Mouse (Mus musculus) left cerebral cortex, adult 8-10 months (tissue): ENCODE measurements around the gene Atp5d. TPM values are rescaled to one million over a fixed set of nuclear protein-coding genes. Genes with fewer than 3 reads are reported as not detected.
"Not testable (repeated sequence)": the region's sequence is repeated elsewhere in the genome, so short reads cannot be mapped to it uniquely, and the experiment has no call there.

Experiments
- DNase-seq, 2 experiments: peaks; one replicate each; pipeline ENCODE4 v3.0.0; 2022; ENCODE audit warnings: low spot score in 2 of 2
- total RNA-seq, 4 experiments: library from RNA; stranded (reverse); gene quantifications; 2 replicates each; pipeline ENCODE4 v1.2.4; 2022

The Atp5d gene
- total RNA-seq, 4 experiments from 2014 or later, result 306 to 342 (median 330) TPM

DNA sequence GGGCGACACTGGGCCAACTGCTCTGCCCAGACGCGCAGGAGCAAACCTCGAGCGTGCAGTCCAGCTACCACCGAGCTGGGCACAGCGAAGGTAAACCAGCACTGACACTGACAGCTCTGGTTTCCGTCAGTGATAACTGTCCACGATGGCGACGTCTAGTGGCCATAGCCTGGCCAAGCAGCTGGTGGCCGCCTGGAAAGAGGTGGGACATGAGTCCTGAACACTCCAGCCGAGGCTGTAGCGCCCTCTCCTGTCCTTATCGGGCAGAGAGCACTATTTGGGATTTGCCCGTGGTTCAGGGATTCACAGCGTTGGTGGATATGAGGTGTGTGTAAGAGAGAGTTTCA lies 26.5 kb downstream of the Atp5d start:
- peak; percentile 95 for DNase-seq

GRCm38 (mm10) chr10:80165392-80166128 lies 27.1 kb downstream of the Atp5d start, which contains the start of gene Cirbp:
Gene Cirbp (plus strand): TSS chr10:80165985.
- peak in 1 of 2 experiments; percentile 71 for DNase-seq

- DNase-seq, result not testable (repeated sequence)
Observed at GRCm38 (mm10) chr10:80166136-80166535, 27.7 kb downstream of the Atp5d start.

- DNase-seq, result peak; percentile 97 to 98
Observed at GRCm38 (mm10) chr10:80167460-80168037, 29.1 kb downstream of the Atp5d start.

DNA sequence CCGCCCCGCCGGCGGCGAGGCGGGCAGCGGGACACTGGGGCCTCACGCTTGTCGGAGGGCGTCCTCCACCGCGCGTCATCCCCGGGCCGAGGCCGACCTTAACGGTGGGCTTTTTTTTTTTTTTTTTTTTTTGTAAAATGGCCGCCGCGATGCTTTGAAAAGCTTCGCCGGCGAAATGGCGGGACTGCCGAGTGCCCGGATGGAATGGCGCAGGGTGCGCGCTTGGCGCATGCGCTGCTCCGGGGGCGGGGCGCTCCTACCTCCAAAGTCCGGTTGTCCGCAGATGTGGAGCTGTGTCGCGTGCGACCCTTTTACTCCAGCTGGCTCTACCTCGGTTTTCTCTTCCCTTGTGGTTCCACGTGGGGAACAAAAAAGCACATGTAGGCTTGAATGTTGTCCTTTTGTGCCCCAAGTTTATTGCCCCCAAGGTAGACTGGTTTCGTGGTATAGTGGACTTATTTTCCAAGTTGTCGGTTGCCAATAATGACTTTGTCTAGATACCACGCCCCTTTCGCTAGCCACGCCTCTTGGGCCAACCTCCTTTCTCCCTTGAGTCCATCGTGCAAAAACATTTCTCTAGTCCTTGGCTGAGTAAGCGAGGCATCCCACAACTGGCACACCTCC lies 29.7 kb downstream of the Atp5d start:
- DNase-seq, result peak; percentile 90 to 91

DNA sequence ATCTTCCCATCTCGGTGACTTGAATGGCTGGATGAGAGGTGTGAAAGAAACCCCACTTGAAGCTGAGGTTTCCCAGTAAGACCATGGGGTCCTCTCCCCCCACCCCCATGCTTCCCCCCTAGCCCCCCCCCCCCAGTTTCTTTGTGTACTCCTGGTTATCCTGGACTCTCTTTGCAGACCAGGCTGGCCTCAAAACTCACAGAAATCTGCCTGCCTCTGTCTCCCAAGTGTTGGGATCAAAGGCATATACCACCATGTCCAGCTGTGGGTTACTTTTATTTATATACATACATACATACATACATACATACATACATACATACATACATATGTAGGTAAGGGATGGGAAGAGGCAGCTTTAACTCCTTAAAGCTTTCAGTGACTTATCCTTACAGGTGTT lies 30.6 kb downstream of the Atp5d start:
- no peak for DNase-seq

- DNase-seq, result no peak
Observed at GRCm38 (mm10) chr10:80169651-80170050, 31.2 kb downstream of the Atp5d start.

- no peak for DNase-seq
Observed at GRCm38 (mm10) chr10:80170052-80170451, 31.6 kb downstream of the Atp5d start.

DNA sequence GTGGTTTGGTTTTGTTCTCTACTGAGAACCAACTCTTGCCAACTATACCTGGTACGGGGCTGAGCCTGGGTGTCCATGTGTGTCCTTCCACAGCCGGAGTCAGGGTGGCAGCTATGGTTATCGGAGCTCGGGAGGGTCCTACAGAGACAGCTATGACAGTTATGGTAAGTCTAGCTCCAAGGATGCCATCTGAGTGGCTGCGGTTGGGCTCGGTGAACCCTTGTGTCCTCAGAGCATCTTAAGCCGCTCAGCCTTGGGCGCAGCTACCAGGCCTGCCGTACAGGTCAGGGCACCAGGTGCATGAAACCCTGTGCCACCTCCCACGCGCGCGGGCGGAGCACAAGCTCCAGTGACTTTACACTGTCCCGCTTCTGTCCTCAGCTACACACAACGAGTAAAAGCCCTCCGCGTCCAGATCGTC lies 32.2 kb downstream of the Atp5d start:
- no peak for DNase-seq

DNA sequence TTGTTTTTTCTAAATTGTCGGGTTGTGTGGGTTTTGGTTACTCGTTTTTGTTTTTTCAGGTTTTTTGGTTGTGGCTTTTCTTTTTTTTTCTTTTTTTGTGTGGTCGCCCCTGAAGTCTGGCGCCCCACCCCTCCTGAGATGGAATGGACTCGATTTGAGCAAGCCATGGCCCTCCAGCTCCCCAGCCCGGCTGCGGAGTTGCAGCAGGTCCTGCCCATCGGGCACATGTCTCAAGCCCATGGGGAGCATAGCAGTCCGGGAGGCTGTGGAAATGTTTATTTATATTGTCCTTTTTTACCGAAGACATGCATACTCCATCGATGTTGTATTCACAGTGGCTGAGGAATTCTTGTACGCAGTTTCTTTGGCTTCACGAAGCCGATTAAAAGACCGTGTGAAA lies 32.8 kb downstream of the Atp5d start:
- no peak for DNase-seq

DNA sequence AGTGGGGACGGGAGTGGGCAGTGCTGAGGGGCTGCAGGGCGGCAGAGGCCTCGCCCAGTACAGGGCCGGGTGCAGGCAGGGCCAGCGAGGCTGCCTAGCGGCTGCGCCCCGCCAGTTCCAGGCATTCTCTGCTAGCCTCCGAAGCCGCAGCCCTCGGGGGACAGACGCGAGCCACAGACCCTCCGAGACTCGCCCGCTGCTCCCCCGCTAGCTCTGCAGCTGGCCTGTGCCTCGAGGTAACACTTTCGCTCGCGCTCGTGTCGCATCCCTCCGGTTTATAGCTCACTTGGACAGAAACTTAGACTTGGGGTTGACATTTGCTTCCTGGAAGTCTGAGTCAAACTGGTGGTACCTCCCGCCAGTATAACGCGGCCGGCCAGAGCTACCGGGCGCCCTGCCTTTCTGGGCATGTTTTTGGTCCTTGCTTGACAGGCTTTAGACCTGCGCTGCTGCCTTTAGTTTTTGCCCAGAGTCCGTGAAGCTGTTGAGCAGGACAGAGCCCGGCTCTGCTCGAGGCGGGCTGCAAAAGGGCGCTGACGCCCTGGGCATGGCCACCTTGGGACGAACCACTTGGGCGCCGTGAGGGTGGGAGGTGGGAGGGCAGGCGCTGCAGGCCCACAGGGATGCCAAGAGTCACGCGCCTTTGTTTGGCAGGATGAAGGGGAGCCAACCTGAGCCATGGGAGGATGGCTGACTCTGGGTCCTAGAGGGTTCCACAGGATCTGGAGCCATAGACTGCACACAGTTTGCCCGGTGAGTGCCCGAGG lies 33.5 kb downstream of the Atp5d start:
- DNase-seq, result no peak

DNA sequence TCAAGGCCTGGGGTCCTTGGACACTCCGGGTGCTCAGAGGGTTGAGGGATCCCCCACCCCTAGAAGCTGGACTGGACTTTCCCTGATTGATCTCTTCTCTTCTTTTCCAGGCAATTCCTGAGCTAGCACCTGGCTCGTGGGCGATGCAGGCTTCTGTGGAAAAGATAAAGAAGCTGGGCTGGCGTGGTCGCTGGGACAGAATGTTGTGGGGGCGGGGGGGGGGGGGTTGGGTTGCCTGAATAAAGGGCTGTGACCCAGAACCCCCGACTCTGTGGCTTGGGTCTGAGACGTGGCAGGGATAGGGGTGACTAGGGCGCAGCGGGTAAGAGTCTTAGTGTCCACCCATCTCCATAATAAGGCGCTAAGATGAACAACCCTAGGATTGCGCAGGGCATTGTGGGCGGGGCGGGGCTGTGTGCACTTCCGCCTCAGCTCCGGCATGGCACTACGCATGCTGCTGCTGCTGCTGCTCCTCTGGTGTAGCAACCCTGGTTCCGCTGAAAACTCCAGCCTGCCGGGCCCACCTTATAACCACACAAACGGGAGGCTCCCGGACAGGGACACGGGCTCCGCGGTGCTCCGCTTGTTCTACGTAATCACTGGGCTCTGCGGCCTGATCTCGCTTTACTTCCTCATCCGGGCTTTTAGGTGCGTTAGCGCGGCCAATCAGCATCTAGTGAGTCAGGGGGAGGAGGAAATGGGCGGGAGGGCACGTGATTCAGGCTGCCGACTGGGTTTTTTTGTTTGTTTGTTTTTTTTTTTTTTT lies 34.3 kb downstream of the Atp5d start, which contains the start of gene 1600002K03Rik:
TSS of gene 1600002K03Rik (plus strand) at position 418 of the 766 bp plus-strand sequence.
- DNase-seq, result peak; percentile 86 to 89

DNA sequence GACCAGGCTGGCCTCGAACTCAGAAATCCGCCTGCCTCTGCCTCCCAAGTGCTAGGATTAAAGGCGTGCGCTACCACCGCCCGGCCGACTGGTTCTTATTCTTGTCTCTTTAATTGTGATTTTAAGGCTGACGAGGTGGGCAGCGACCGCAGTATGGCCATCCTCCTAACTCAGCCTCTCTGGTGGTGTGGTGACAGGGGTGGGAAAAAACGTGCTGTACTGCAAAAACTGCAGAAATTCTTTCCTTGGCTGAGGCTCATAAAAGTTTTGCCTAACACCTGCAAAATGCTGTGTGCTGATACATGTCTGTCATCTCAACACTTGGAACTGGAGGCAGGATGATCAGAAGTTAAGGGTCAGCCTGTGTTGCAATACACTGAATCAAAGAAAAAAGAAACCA lies 34.9 kb downstream of the Atp5d start:
- no peak for DNase-seq

- DNase-seq, result no peak
Observed at GRCm38 (mm10) chr10:80173955-80174640, 35.7 kb downstream of the Atp5d start.

- DNase-seq, result no peak
Observed at GRCm38 (mm10) chr10:80174705-80175104, 36.3 kb downstream of the Atp5d start.

DNA sequence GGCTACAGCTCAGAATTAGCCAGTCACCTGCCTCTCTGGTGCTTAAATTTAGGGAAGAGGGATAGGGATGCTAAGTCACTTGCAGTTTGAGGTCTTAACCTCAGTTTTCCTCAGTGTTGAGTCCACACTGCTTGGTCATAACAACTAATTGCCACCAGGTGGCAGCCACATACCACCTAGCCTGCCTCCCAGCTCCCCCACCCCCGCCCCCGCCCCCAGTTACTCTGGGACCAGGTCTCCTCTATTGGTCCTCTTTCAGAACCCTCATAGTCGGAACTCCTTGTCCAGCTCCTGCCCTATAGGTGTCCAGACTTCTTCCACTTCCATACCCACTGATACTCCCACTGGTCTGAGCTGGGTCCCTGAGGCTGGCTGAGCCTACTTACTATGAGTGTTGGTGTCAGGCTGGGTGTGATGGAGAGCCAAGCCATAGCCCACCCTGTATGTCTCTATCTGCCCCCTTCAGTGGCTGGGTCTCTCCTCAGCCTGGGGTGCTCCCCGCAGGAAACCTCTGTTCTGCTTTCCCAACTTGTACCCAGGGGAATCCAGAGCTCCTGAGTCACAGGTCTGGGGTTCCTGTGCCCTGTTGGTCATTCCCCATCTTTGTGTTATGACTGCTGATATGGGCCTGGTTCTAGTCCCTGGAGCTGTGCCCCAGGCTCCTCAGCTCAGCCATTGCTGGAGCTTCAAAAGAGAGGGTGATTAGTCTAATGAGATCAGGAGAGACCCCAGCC lies 37.3 kb downstream of the Atp5d start:
- no peak for DNase-seq

DNA sequence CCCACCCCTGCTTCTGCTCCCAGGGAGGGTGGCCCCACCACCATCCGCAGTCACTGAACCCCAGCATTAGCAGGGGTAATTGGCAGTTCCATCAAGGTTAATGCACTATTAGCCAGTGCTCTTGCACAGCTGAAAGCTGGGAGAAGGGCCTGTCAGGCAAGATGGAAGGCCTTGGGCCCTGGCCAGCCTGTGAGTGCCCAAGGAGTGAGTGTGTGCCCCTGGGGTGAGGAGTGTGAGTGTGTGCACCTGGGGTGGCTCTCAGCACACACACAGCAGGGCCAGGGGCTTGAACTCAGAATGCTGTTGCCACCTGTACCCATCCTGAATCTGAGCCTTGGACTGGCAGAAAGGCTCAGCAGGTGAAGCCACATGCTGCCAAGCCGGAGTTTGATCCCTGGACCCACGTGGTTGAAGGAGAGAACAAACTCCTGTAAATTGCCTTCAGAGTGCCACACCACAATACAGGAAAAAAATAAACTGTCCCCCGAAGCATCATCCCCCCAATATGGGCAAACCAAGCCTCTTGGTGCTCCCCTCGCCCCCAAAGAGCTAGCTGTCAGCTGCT lies 37.9 kb downstream of the Atp5d start:
- DNase-seq, result no peak

GRCm38 (mm10) chr10:80177441-80178279 lies 39.2 kb downstream of the Atp5d start:
- DNase-seq, result no peak
